Mouse (Mus musculus) spleen, adult 2 months (tissue): Measurements from ENCODE around the gene Babam1. TPM values are rescaled to one million over a fixed set of nuclear protein-coding genes. Genes with fewer than 3 reads are reported as not detected.
"Not testable (repeated sequence)": the region's sequence is repeated elsewhere in the genome, so short reads cannot be mapped to it uniquely, and the experiment has no call there.

ENCODE experiments used
- DNase-seq, 2 experiments: peaks; one replicate each; pipeline versions ENCODE4 v3.0.0 to v3.0.0-alpha.2; 2012 to 2021; ENCODE audit warnings: low spot score in 2 of 2, low read depth in 1 of 2
- H3K27ac ChIP-seq: fragments of 200-500 bp; 2 replicates; pipeline ENCODE4 v1.5.1; 2012; ENCODE audit warnings: low read length, inconsistent platforms; ENCODE audit not compliant: insufficient read depth
- H3K27me3 ChIP-seq: fragments of 200-500 bp; 2 replicates; pipeline ENCODE4 v1.6.1; 2012; ENCODE audit warnings: mild to moderate bottlenecking, moderate library complexity, low read length, inconsistent platforms; ENCODE audit not compliant: control insufficient read depth, insufficient read depth
- H3K36me3 ChIP-seq: fragments of 200-500 bp; 2 replicates; pipeline ENCODE4 v1.6.1; 2012; ENCODE audit warnings: mild to moderate bottlenecking, low read length, inconsistent platforms; ENCODE audit not compliant: control insufficient read depth, insufficient read depth
- H3K4me1 ChIP-seq: fragments of 200-500 bp; 2 replicates; pipeline ENCODE4 v1.6.1; 2011; ENCODE audit warnings: inconsistent platforms; ENCODE audit not compliant: control insufficient read depth, insufficient read depth, insufficient read length
- H3K4me3 ChIP-seq: fragments of 200-500 bp; 2 replicates; pipeline ENCODE4 v1.5.1; 2011; ENCODE audit warnings: mild to moderate bottlenecking, inconsistent platforms; ENCODE audit not compliant: insufficient read depth, insufficient read length; ENCODE audit errors: extremely low read depth
- CTCF ChIP-seq: fragments of 200-500 bp; IDR thresholded peaks from 2 replicates; pipeline ENCODE4 v1.5.1; 2011; ENCODE audit warnings: mild to moderate bottlenecking, inconsistent platforms; ENCODE audit not compliant: insufficient read depth, insufficient read length, insufficient replicate concordance; ENCODE audit errors: extremely low read depth
- POLR2A ChIP-seq: fragments of 200-500 bp; IDR thresholded peaks from 2 replicates; pipeline ENCODE4 v1.6.1; 2011; ENCODE audit warnings: low read depth, low read length, inconsistent platforms
- WGBS: fragments of 180-500 bp; shearing (Covaris S2); methylation state at CpG from one replicate; pipeline ENCODE4 v1.1.7; 2018; 5-methylcytosine and 5-hydroxymethylcytosine counted together
- polyA plus RNA-seq: library from polyadenylated mRNA; depleted of rRNA; stranded (reverse); fragments of >200 nt; gene quantifications from 2 replicates; pipeline ENCODE4 v1.2.3, GENCODE M21; 2012

The Babam1 gene
- polyA plus RNA-seq, 1 experiment, result 104 TPM

GRCm38 (mm10) chr8:71405401-71406098 lies 8.9 kb downstream of the Babam1 start, which contains the start of gene Ankle1:
Gene Ankle1 (plus strand): TSS chr8:71406010.
- H3K27ac ChIP-seq, result no peak within 1 kb of the TSS
- H3K27me3 ChIP-seq, result no peaks in the 10 kb centered on the region
- 12% methylated on average over 33 of the region's 33 CpGs for WGBS
- TF ChIP-seq POLR2A, result no peak
- peak; percentile 51; the same call in 1 of the 2 replicates for TF ChIP-seq CTCF
- peak within 1 kb of the TSS; percentile 46 for H3K4me3 ChIP-seq
- peak; percentile 72 to 92 for DNase-seq
- peaks cover 13% of the 10 kb centered on the region for H3K4me1 ChIP-seq
- no peaks in the 10 kb centered on the region for H3K36me3 ChIP-seq

- H3K36me3 ChIP-seq, result no peaks in the 10 kb centered on the region
- peak; percentile 11 to 61 for DNase-seq
- no peaks in the 10 kb centered on the region for H3K27me3 ChIP-seq
- peak overlapping the region; percentile 46 for H3K4me3 ChIP-seq
- no peak overlapping the region for H3K27ac ChIP-seq
- no peak for TF ChIP-seq POLR2A
- TF ChIP-seq CTCF, result peak; percentile 67; the same call in 1 of the 2 replicates
- H3K4me1 ChIP-seq, result peaks cover 13% of the 10 kb centered on the region
- WGBS, result under 1% methylated on average over 55 of the region's 55 CpGs
These were observed 9.7 kb downstream of the Babam1 start for GRCm38 (mm10) chr8:71406099-71407015.

GRCm38 (mm10) chr8:71407441-71407840 lies 10.8 kb downstream of the Babam1 start:
- H3K27me3 ChIP-seq, result no peaks in the 10 kb centered on the region
- peaks cover 16% of the 10 kb centered on the region for H3K4me1 ChIP-seq
- no peak for TF ChIP-seq POLR2A
- no peak for TF ChIP-seq CTCF
- no peak overlapping the region for H3K4me3 ChIP-seq
- H3K27ac ChIP-seq, result no peak overlapping the region
- H3K36me3 ChIP-seq, result no peaks in the 10 kb centered on the region
- DNase-seq, result no peak
- 93% methylated on average over 14 of the region's 14 CpGs for WGBS

- 95% methylated on average over 4 of the region's 4 CpGs for WGBS
These were observed 11.6 kb downstream of the Babam1 start for GRCm38 (mm10) chr8:71408231-71408630.

GRCm38 (mm10) chr8:71411535-71412273 lies 15.0 kb downstream of the Babam1 start:
- H3K36me3 ChIP-seq, result no peaks in the 10 kb centered on the region
- peaks cover 4% of the 10 kb centered on the region for H3K4me1 ChIP-seq
- no peak overlapping the region for H3K27ac ChIP-seq
- TF ChIP-seq POLR2A (no peak), CTCF (no peak)
- WGBS, result 44% methylated on average over 11 of the region's 11 CpGs
- no peak for DNase-seq
- no peaks in the 10 kb centered on the region for H3K27me3 ChIP-seq
- H3K4me3 ChIP-seq, result no peak overlapping the region

More at GRCm38 (mm10) chr8:71408231-71408630, 11.6 kb downstream of the Babam1 start:
- H3K4me3 ChIP-seq, result no peak overlapping the region
- H3K4me1 ChIP-seq, result peaks cover 16% of the 10 kb centered on the region
- no peaks in the 10 kb centered on the region for H3K36me3 ChIP-seq
- H3K27me3 ChIP-seq, result no peaks in the 10 kb centered on the region
- TF ChIP-seq POLR2A, result no peak
- TF ChIP-seq CTCF, result no peak
- no peak for DNase-seq
- no peak overlapping the region for H3K27ac ChIP-seq

GRCm38 (mm10) chr8:71422121-71422520 lies 25.5 kb downstream of the Babam1 start:
- no peak for TF ChIP-seq POLR2A
- TF ChIP-seq CTCF, result no peak
- no peaks in the 10 kb centered on the region for H3K4me1 ChIP-seq
- no peak overlapping the region for H3K27ac ChIP-seq
- H3K36me3 ChIP-seq, result no peaks in the 10 kb centered on the region
- H3K4me3 ChIP-seq, result no peak overlapping the region
- H3K27me3 ChIP-seq, result no peaks in the 10 kb centered on the region
- no peak for DNase-seq

GRCm38 (mm10) chr8:71432935-71433334 lies 36.3 kb downstream of the Babam1 start:
- WGBS, result 77% methylated on average over 1 of the region's 1 CpGs
- H3K4me1 ChIP-seq, result not testable (repeated sequence)

More at GRCm38 (mm10) chr8:71432935-71433334, 36.3 kb downstream of the Babam1 start:
- H3K27ac ChIP-seq, H3K4me3 ChIP-seq, H3K27me3 ChIP-seq, DNase-seq, H3K36me3 ChIP-seq: not testable (repeated sequence)
